Mouse (Mus musculus): ENCODE data around the gene Dnm3.

- TF ChIP-seq CTCF (conservative IDR thresholded peaks at IDR 0.05; ENCODE audit: insufficient read depth, insufficient read length, low read depth, low read length) (no peak), POLR2A (IDR thresholded peaks at IDR 0.05; ENCODE audit: low read depth, low read length) (no peak)
Observed at GRCm38 (mm10) chr1:162361978-162362377, 115.9 kb downstream of the Dnm3 start.

Data from kidney, adult 2 months (tissue).